Mouse (Mus musculus): ENCODE results near the gene Cep350. TPM values are rescaled to one million over a fixed set of nuclear protein-coding genes. Genes with fewer than 3 reads are reported as not detected.

The Cep350 gene
- 12.1 TPM for polyA plus RNA-seq (2014; fragmentation: Illumina TruSeq; extraction: RNeasy Lipid Tissue Mini Kit (QIAGEN cat#74804); ENCODE audit: low read depth, low replicate concordance)

GRCm38 (mm10) chr1:155973068-155973718 lies at the start of gene Cep350:
Cep350 (minus strand) TSS chr1:155973255.

GRCm38 (mm10) chr1:155812581-155813499 lies 160.2 kb downstream of the Cep350 start, which contains the start of gene Qsox1:
Qsox1 (minus strand) TSS chr1:155812889.

Other genes starting within 250 kb of the Cep350 start
- not detected for gene Lhx4, start 221.6 kb downstream of the Cep350 start, polyA plus RNA-seq (2014; fragmentation: Illumina TruSeq; extraction: RNeasy Lipid Tissue Mini Kit (QIAGEN cat#74804); ENCODE audit: low read depth, low replicate concordance)
- 31.3 TPM for gene Qsox1, start 160.4 kb downstream of the Cep350 start, polyA plus RNA-seq (2014; fragmentation: Illumina TruSeq; extraction: RNeasy Lipid Tissue Mini Kit (QIAGEN cat#74804); ENCODE audit: low read depth, low replicate concordance)
- 44.8 TPM for gene Tor1aip2, start 62.1 kb upstream of the Cep350 start, polyA plus RNA-seq (2014; fragmentation: Illumina TruSeq; extraction: RNeasy Lipid Tissue Mini Kit (QIAGEN cat#74804); ENCODE audit: low read depth, low replicate concordance)
- 85.5 TPM for gene Tor1aip1, start 63.2 kb upstream of the Cep350 start, polyA plus RNA-seq (2014; fragmentation: Illumina TruSeq; extraction: RNeasy Lipid Tissue Mini Kit (QIAGEN cat#74804); ENCODE audit: low read depth, low replicate concordance)
- gene Fam163a, start 231.8 kb upstream of the Cep350 start, polyA plus RNA-seq (2014; fragmentation: Illumina TruSeq; extraction: RNeasy Lipid Tissue Mini Kit (QIAGEN cat#74804); ENCODE audit: low read depth, low replicate concordance), result not detected